Mouse (Mus musculus) bone marrow macrophage, adult 2 months (primary cell): ENCODE data around the gene Scaf4. TPM values are rescaled to one million over a fixed set of nuclear protein-coding genes. Genes with fewer than 3 reads are reported as not detected.

ENCODE experiments used
- H3K27ac ChIP-seq: 2 replicates; pipeline ENCODE4 v1.5.1; 2012; ENCODE audit warnings: low read depth, low read length; ENCODE audit not compliant: insufficient read depth
- H3K4me1 ChIP-seq: 2 replicates; pipeline ENCODE4 v1.6.1; 2012; ENCODE audit warnings: low read length; ENCODE audit not compliant: control insufficient read depth, insufficient read depth
- H3K4me3 ChIP-seq: 2 replicates; pipeline ENCODE4 v1.5.1; 2012; ENCODE audit warnings: mild to moderate bottlenecking, low read length, moderate library complexity; ENCODE audit not compliant: insufficient read depth
- CTCF ChIP-seq: IDR thresholded peaks from 2 replicates; pipeline ENCODE4 v1.5.1; 2012; ENCODE audit warnings: low read depth, mild to moderate bottlenecking, low read length, moderate library complexity
- POLR2A ChIP-seq: IDR thresholded peaks from 2 replicates; pipeline ENCODE4 v1.6.1; 2012; ENCODE audit warnings: mild to moderate bottlenecking, low read depth, low read length, borderline replicate concordance
- polyA plus RNA-seq: library from polyadenylated mRNA; stranded (reverse); fragments of >200 nt; gene quantifications from 2 replicates; pipeline ENCODE4 v1.2.4, GENCODE M21; 2012; ENCODE audit not compliant: missing spikeins, insufficient read depth, insufficient read length

Scaf4 gene
- polyA plus RNA-seq, 1 experiment: 39.2 TPM

- peaks cover 16% of the 10 kb centered on the region for H3K4me1 ChIP-seq
- H3K4me3 ChIP-seq: no peak overlapping the region
- TF ChIP-seq CTCF (no peak), POLR2A (no peak)
- H3K27ac ChIP-seq: no peak overlapping the region
Measured at GRCm38 (mm10) chr16:90176472-90176871, 107.8 kb downstream of the Scaf4 start.

Other genes starting within 250 kb of the Scaf4 start
- gene Tiam1, start 140.7 kb downstream of the Scaf4 start, polyA plus RNA-seq: 18.2 and 21.4 TPM in 2 replicates
- 892 and 932 TPM in 2 replicates for gene Sod1, start 63.7 kb downstream of the Scaf4 start, polyA plus RNA-seq
- 0.17 TPM in 1 of 2 replicates, not detected in the other for gene Hunk, start 101.5 kb upstream of the Scaf4 start, polyA plus RNA-seq